Mouse (Mus musculus) lung, embryonic 14.5 days (tissue): ENCODE data around the gene Srpk2. TPM values are rescaled to one million over a fixed set of nuclear protein-coding genes. Genes with fewer than 3 reads are reported as not detected.

ENCODE experiments used
- ATAC-seq: fragments of 200-750 bp; cut with Nextera tagmentation; 2 replicates; pipeline ENCODE4 v1.8.0; 2017; ENCODE audit warnings: mild to moderate bottlenecking, moderate TSS enrichment, moderate library complexity; ENCODE audit not compliant: insufficient read depth
- DNase-seq: peaks from one replicate; pipeline ENCODE4 v3.0.0-alpha.2; 2015
- H3K27ac ChIP-seq: fragments of 300-500 bp; sonication (generic); 2 replicates; pipeline ENCODE4 v1.5.1; 2014; ENCODE audit warnings: low read depth, mild to moderate bottlenecking, moderate library complexity
- H3K27me3 ChIP-seq: fragments of 300-500 bp; sonication (generic); 2 replicates; pipeline ENCODE4 v1.6.1; 2014; ENCODE audit warnings: low read length, control low read depth; ENCODE audit not compliant: insufficient read depth
- H3K36me3 ChIP-seq: fragments of 300-500 bp; sonication (generic); 2 replicates; pipeline ENCODE4 v1.6.1; 2014; ENCODE audit warnings: control low read depth; ENCODE audit not compliant: insufficient read depth
- H3K4me1 ChIP-seq: fragments of 300-500 bp; sonication (generic); 2 replicates; pipeline ENCODE4 v1.6.1; 2014; ENCODE audit warnings: antibody characterized with exemption, control low read depth; ENCODE audit not compliant: insufficient read depth
- H3K4me2 ChIP-seq: fragments of 300-500 bp; sonication (generic); 2 replicates; pipeline ENCODE4 v1.6.1; 2014; ENCODE audit warnings: mild to moderate bottlenecking
- H3K4me3 ChIP-seq: fragments of 300-500 bp; sonication (generic); 2 replicates; pipeline ENCODE4 v1.5.1; 2014; ENCODE audit warnings: low read depth, low read length
- H3K9ac ChIP-seq: fragments of 300-500 bp; sonication (generic); 2 replicates; pipeline ENCODE4 v1.6.1; 2014
- H3K9me3 ChIP-seq: fragments of 300-500 bp; sonication (generic); 2 replicates; pipeline ENCODE4 v1.6.1; 2016; ENCODE audit warnings: low read depth, low read length, control low read depth
- CTCF ChIP-seq: IDR thresholded peaks from 2 replicates; pipeline ENCODE4 v1.5.1; 2016; ENCODE audit warnings: antibody characterized with exemption, low read depth
- WGBS: fragments of 180-500 bp; shearing (Covaris S2); extraction: QIAGEN DNeasy Blood & Tissue Kit; methylation state at CpG from one replicate; pipeline ENCODE4 v1.1.7; 2014; 5-methylcytosine and 5-hydroxymethylcytosine counted together
- polyA plus RNA-seq: library from polyadenylated mRNA; unstranded; fragments of >200 nt; fragmentation: Nextera tagmentation; extraction: Ambion mirVana; gene quantifications from 2 replicates; pipeline ENCODE4 v1.2.1, GENCODE M21; 2014

Gene Srpk2
- polyA plus RNA-seq, 1 experiment from 2014 or later: 49.2 TPM

- Histone ChIP-seq H3K9me3 (no peaks in the 10 kb centered on the region), H3K27ac (no peak overlapping the region), H3K36me3 (peaks cover 41% of the 10 kb centered on the region), H3K4me3 (no peak overlapping the region), H3K9ac (no peak overlapping the region), H3K4me1 (no peaks in the 10 kb centered on the region), H3K27me3 (no peaks in the 10 kb centered on the region), H3K4me2 (no peak overlapping the region)
- ATAC-seq: no peak
- DNase-seq: no peak
- 81% methylated on average over 4 of the region's 4 CpGs for WGBS
- TF ChIP-seq CTCF: no peak
These were observed 166.6 kb downstream of the Srpk2 start for GRCm38 (mm10) chr5:23517839-23518238.

DNA sequence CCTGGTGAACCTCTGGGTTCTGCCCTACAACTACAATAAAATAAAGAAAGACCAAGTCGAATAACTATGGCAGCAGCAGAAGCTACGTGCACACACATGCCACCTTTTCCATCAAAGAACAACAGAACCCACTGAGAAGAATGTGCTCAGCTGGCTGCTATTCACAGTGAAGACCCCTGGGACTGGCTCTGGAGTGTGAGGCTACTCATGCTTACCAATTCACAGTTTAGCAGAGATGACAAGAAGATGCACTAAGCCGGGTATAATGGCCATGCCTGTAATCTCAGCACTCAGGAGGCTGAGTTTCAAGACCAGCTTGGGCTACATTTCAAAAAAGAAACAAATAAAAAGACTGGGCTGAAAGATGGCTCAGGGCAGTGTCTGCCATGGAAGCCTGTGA is 167.5 kb downstream of the Srpk2 start:
- TF ChIP-seq CTCF: no peak
- Histone ChIP-seq H3K4me3 (no peak overlapping the region), H3K9ac (no peak overlapping the region), H3K4me1 (no peaks in the 10 kb centered on the region), H3K27me3 (no peaks in the 10 kb centered on the region), H3K4me2 (no peak overlapping the region), H3K9me3 (no peaks in the 10 kb centered on the region), H3K36me3 (peaks cover 33% of the 10 kb centered on the region), H3K27ac (no peak overlapping the region)
- ATAC-seq: no peak
- WGBS: 79% methylated on average over 3 of the region's 3 CpGs
- DNase-seq: no peak

- H3K4me2 ChIP-seq: no peak overlapping the region
- 89% methylated on average over 10 of the region's 10 CpGs for WGBS
- no peak for DNase-seq
These were observed 169.4 kb downstream of the Srpk2 start for GRCm38 (mm10) chr5:23515038-23515437.

DNA sequence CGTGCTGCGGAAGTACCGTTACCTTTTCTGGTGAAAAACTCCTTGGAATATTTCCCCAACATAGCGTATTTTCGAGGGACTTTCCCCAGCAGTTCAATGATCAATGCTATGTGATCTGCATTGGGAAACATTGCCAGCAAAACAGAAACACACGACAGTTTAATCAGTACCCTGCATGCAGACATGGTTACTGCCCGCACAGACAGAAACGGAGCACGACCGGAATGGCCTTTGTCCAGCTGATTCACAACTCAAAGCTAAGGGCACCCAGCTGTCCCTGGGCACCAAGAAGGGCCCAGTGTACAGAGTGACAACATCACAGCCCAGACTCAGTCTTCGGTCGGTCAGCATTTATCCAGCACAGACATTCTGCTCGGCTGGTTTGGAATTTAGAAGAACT is 170.9 kb downstream of the Srpk2 start:
- Histone ChIP-seq H3K9ac (no peak overlapping the region), H3K36me3 (peaks cover 44% of the 10 kb centered on the region; the same call in 1 of the 2 replicates), H3K4me3 (no peak overlapping the region), H3K4me2 (no peak overlapping the region), H3K27me3 (no peaks in the 10 kb centered on the region), H3K4me1 (no peaks in the 10 kb centered on the region), H3K27ac (no peak overlapping the region), H3K9me3 (no peaks in the 10 kb centered on the region)
- ATAC-seq: no peak
- DNase-seq: no peak
- no peak for TF ChIP-seq CTCF
- WGBS: 90% methylated on average over 13 of the region's 13 CpGs

More at GRCm38 (mm10) chr5:23515038-23515437, 169.4 kb downstream of the Srpk2 start:
- no peak for ATAC-seq
- H3K4me1 ChIP-seq: no peaks in the 10 kb centered on the region
- no peaks in the 10 kb centered on the region for H3K9me3 ChIP-seq
- H3K36me3 ChIP-seq: peaks cover 32% of the 10 kb centered on the region; the same call in 1 of the 2 replicates
- no peak overlapping the region for H3K9ac ChIP-seq
- no peak overlapping the region for H3K27ac ChIP-seq
- H3K4me3 ChIP-seq: no peak overlapping the region
- TF ChIP-seq CTCF: no peak
- H3K27me3 ChIP-seq: no peaks in the 10 kb centered on the region

DNA sequence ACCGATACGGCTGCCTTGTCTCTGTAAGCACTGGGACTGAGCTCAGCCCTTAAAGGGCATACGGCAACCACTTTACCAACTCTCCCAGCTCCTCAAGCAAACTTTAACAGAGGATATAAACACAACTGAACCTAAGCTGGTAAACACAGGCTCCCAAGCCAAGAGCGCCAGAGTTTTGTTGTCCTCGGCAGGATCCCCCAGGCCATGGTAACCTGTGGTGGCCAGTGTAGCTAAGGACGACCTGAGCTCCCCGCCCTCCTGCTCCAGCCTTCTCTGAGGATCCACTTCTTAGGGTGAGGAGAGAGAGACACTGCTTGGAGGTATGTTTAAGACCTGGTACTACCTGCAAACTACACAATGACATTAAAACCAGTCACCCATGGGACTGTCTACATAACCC is 171.9 kb downstream of the Srpk2 start:
- no peak overlapping the region for H3K9ac ChIP-seq
- WGBS: 85% methylated on average over 7 of the region's 7 CpGs
- H3K27me3 ChIP-seq: no peaks in the 10 kb centered on the region
- H3K4me3 ChIP-seq: no peak overlapping the region
- no peak for ATAC-seq
- no peak overlapping the region for H3K4me2 ChIP-seq
- H3K9me3 ChIP-seq: no peaks in the 10 kb centered on the region
- no peak for DNase-seq
- H3K27ac ChIP-seq: no peak overlapping the region
- H3K36me3 ChIP-seq: peaks cover 44% of the 10 kb centered on the region; the same call in 1 of the 2 replicates
- no peaks in the 10 kb centered on the region for H3K4me1 ChIP-seq
- TF ChIP-seq CTCF: no peak

DNA sequence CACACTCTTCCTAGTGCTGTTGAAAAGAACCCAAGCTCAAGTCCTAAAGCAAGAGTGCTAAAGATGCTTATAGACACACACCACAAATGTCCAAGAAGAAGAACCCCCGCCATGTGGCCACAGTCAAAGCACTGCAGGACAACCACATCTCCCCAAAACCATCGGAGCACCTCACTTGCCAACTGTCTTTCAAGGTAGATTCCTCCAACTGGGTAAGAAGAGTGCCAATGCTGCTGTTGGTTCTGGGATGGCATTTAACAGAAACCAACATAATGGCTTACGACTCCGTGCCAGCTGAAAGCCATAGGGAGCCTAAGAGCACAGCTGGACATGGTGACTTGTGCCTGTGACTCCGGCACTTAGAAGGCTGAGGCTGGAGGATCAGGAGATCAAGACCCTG is 173.0 kb downstream of the Srpk2 start:
- no peak for TF ChIP-seq CTCF
- Histone ChIP-seq H3K4me2 (no peak overlapping the region), H3K9ac (no peak overlapping the region), H3K9me3 (no peaks in the 10 kb centered on the region), H3K27me3 (no peaks in the 10 kb centered on the region), H3K36me3 (peaks cover 37% of the 10 kb centered on the region; the same call in 1 of the 2 replicates), H3K27ac (no peak overlapping the region), H3K4me1 (no peaks in the 10 kb centered on the region), H3K4me3 (no peak overlapping the region)
- ATAC-seq (no peak), DNase-seq (no peak)
- WGBS: 96% methylated on average over 5 of the region's 5 CpGs

DNA sequence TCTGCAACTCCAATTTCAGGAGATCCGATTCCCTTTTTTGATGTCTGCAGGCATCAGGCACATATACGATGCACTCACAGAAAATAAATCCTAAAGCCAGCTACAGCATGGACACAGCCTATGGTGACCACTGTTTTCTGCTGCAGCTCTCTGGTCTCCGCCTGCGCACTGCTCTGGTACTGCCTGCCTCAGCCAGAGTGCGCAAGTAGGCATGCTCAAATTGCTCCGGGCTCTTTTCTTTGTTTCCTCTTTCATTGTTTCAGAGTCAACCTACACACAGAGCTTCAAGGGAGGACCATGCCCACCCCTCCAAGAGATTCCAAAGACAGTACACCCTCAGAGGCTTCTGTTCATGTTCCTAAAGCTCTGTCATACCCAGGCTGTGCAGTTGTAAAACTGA is 175.8 kb downstream of the Srpk2 start:
- no peak for ATAC-seq
- WGBS: 89% methylated on average over 6 of the region's 6 CpGs
- TF ChIP-seq CTCF: no peak

GRCm38 (mm10) chr5:23507210-23507609 is 177.2 kb downstream of the Srpk2 start:
- ATAC-seq (no peak), DNase-seq (peak; percentile 32)
- no peak overlapping the region for H3K9ac ChIP-seq
- no peaks in the 10 kb centered on the region for H3K4me1 ChIP-seq
- H3K4me3 ChIP-seq: no peak overlapping the region
- no peak overlapping the region for H3K4me2 ChIP-seq
- peaks cover 42% of the 10 kb centered on the region for H3K36me3 ChIP-seq
- no peaks in the 10 kb centered on the region for H3K27me3 ChIP-seq
- no peak overlapping the region; the same call in 1 of the 2 replicates for H3K27ac ChIP-seq
- TF ChIP-seq CTCF: no peak
- H3K9me3 ChIP-seq: no peaks in the 10 kb centered on the region
- WGBS: 78% methylated on average over 4 of the region's 4 CpGs

More for the DNA sequence above, 175.8 kb downstream of the Srpk2 start:
- Histone ChIP-seq H3K4me1 (no peaks in the 10 kb centered on the region), H3K9ac (no peak overlapping the region), H3K4me3 (no peak overlapping the region), H3K27me3 (no peaks in the 10 kb centered on the region), H3K36me3 (peaks cover 36% of the 10 kb centered on the region), H3K9me3 (no peaks in the 10 kb centered on the region), H3K4me2 (no peak overlapping the region), H3K27ac (no peak overlapping the region)
- DNase-seq: no peak
